Mouse (Mus musculus): Measurements from ENCODE around the gene Vmn1r107.
"Not testable (repeated sequence)": the region's sequence is repeated elsewhere in the genome, so short reads cannot be mapped to it uniquely, and the experiment has no call there.

DNA sequence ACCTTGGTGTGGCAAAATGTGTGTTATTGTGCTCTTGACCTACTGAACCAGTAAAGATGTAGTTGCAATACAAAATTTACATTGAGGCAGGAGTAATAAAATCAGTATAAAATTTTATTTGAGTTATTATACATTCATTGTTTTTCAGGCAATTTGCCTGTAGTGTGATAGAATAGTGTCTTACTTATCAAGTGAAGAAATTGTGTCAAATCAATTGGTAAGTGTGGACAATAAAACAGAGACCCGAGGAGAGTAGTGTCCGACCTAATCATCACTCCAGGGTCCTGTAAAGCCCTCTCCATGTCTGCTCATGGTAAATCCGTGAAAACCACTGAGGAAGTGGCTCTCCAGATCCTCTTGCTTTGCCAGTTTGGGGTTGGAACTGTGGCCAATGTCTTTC lies at the start of gene Vmn1r107:
- TF ChIP-seq CTCF, POLR2A (IDR thresholded peaks at IDR 0.05; ENCODE audit: insufficient read depth, low read depth, low read length): not testable (repeated sequence)

All from olfactory bulb, adult 2 months (tissue).